Mouse (Mus musculus): ENCODE measurements around the gene Atxn1. TPM values are rescaled to one million over a fixed set of nuclear protein-coding genes. Genes with fewer than 3 reads are reported as not detected.
A peak's percentile ranks its signal among the peaks of the same experiment; 100 is the strongest.

Atxn1 gene
- polyA plus RNA-seq, 1 experiment from 2014 or later: 10.4 TPM

GRCm38 (mm10) chr13:45807593-45808043 is 157.2 kb downstream of the Atxn1 start:
- ATAC-seq: peak; percentile 41; the same call in 1 of the 2 replicates
- Histone ChIP-seq H3K27me3 (ENCODE audit: control insufficient read depth, insufficient read depth, low read depth, low read length) (no peaks in the 10 kb centered on the region), H3K4me2 (ENCODE audit: low read length) (peak overlapping the region; percentile 54), H3K4me3 (ENCODE audit: low read depth, low read length) (peak overlapping the region; percentile 20), H3K36me3 (ENCODE audit: control insufficient read depth, insufficient read depth, low read length) (no peaks in the 10 kb centered on the region), H3K9me3 (replicated peaks; ENCODE audit: control insufficient read depth, low read length, poor library complexity, severe bottlenecking) (no peaks in the 10 kb centered on the region), H3K27ac (ENCODE audit: low read length) (peak overlapping the region; percentile 55), H3K4me1 (ENCODE audit: control insufficient read depth, insufficient read depth, low read length) (peaks cover 26% of the 10 kb centered on the region), H3K9ac (ENCODE audit: low read depth, low read length) (no peak overlapping the region)
- WGBS: 18% methylated on average over 18 of the region's 18 CpGs

- Histone ChIP-seq H3K36me3 (ENCODE audit: control insufficient read depth, insufficient read depth, low read length) (no peaks in the 10 kb centered on the region), H3K27ac (ENCODE audit: low read length) (peak overlapping the region; percentile 55; the same call in 1 of the 2 replicates), H3K9ac (ENCODE audit: low read depth, low read length) (no peak overlapping the region), H3K4me2 (ENCODE audit: low read length) (peak overlapping the region; percentile 54), H3K4me3 (ENCODE audit: low read depth, low read length) (peak overlapping the region; percentile 20; the same call in 1 of the 2 replicates), H3K4me1 (ENCODE audit: control insufficient read depth, insufficient read depth, low read length) (peaks cover 26% of the 10 kb centered on the region), H3K9me3 (replicated peaks; ENCODE audit: control insufficient read depth, low read length, poor library complexity, severe bottlenecking) (no peaks in the 10 kb centered on the region), H3K27me3 (ENCODE audit: control insufficient read depth, insufficient read depth, low read depth, low read length) (no peaks in the 10 kb centered on the region)
- ATAC-seq: no peak
- 26% methylated on average over 18 of the region's 18 CpGs for WGBS
These were observed 157.9 kb downstream of the Atxn1 start for GRCm38 (mm10) chr13:45806600-45807525.

GRCm38 (mm10) chr13:45805915-45806599 is 158.8 kb downstream of the Atxn1 start:
- H3K27me3 ChIP-seq (ENCODE audit: control insufficient read depth, insufficient read depth, low read depth, low read length): no peaks in the 10 kb centered on the region
- no peak overlapping the region for H3K9ac ChIP-seq (ENCODE audit: low read depth, low read length)
- WGBS: 10% methylated on average over 9 of the region's 9 CpGs
- no peaks in the 10 kb centered on the region for H3K9me3 ChIP-seq (replicated peaks; ENCODE audit: control insufficient read depth, low read length, poor library complexity, severe bottlenecking)
- H3K4me3 ChIP-seq (ENCODE audit: low read depth, low read length): no peak overlapping the region
- ATAC-seq: no peak
- H3K27ac ChIP-seq (ENCODE audit: low read length): no peak overlapping the region
- H3K36me3 ChIP-seq (ENCODE audit: control insufficient read depth, insufficient read depth, low read length): no peaks in the 10 kb centered on the region
- H3K4me2 ChIP-seq (ENCODE audit: low read length): no peak overlapping the region
- H3K4me1 ChIP-seq (ENCODE audit: control insufficient read depth, insufficient read depth, low read length): peaks cover 26% of the 10 kb centered on the region

GRCm38 (mm10) chr13:45802620-45803410 is 162.0 kb downstream of the Atxn1 start:
- no peak overlapping the region for H3K27ac ChIP-seq (ENCODE audit: low read length)
- WGBS: 95% methylated on average over 15 of the region's 15 CpGs
- H3K4me1 ChIP-seq (ENCODE audit: control insufficient read depth, insufficient read depth, low read length): peaks cover 14% of the 10 kb centered on the region
- no peaks in the 10 kb centered on the region for H3K9me3 ChIP-seq (replicated peaks; ENCODE audit: control insufficient read depth, low read length, poor library complexity, severe bottlenecking)
- no peak overlapping the region for H3K4me2 ChIP-seq (ENCODE audit: low read length)
- no peak overlapping the region for H3K4me3 ChIP-seq (ENCODE audit: low read depth, low read length)
- ATAC-seq: no peak
- H3K9ac ChIP-seq (ENCODE audit: low read depth, low read length): no peak overlapping the region
- no peaks in the 10 kb centered on the region for H3K27me3 ChIP-seq (ENCODE audit: control insufficient read depth, insufficient read depth, low read depth, low read length)
- no peaks in the 10 kb centered on the region for H3K36me3 ChIP-seq (ENCODE audit: control insufficient read depth, insufficient read depth, low read length)

GRCm38 (mm10) chr13:45798248-45798647 is 166.6 kb downstream of the Atxn1 start:
- Histone ChIP-seq H3K4me1 (ENCODE audit: control insufficient read depth, insufficient read depth, low read length) (no peaks in the 10 kb centered on the region), H3K27ac (ENCODE audit: low read length) (no peak overlapping the region), H3K9me3 (replicated peaks; ENCODE audit: control insufficient read depth, low read length, poor library complexity, severe bottlenecking) (no peaks in the 10 kb centered on the region), H3K9ac (ENCODE audit: low read depth, low read length) (no peak overlapping the region), H3K4me3 (ENCODE audit: low read depth, low read length) (no peak overlapping the region), H3K27me3 (ENCODE audit: control insufficient read depth, insufficient read depth, low read depth, low read length) (no peaks in the 10 kb centered on the region), H3K36me3 (ENCODE audit: control insufficient read depth, insufficient read depth, low read length) (no peaks in the 10 kb centered on the region), H3K4me2 (ENCODE audit: low read length) (no peak overlapping the region)
- ATAC-seq: no peak
- WGBS: 89% methylated on average over 4 of the region's 4 CpGs

- Histone ChIP-seq H3K36me3 (ENCODE audit: control insufficient read depth, insufficient read depth, low read length) (no peaks in the 10 kb centered on the region), H3K4me1 (ENCODE audit: control insufficient read depth, insufficient read depth, low read length) (no peaks in the 10 kb centered on the region), H3K27me3 (ENCODE audit: control insufficient read depth, insufficient read depth, low read depth, low read length) (no peaks in the 10 kb centered on the region), H3K9me3 (replicated peaks; ENCODE audit: control insufficient read depth, low read length, poor library complexity, severe bottlenecking) (no peaks in the 10 kb centered on the region), H3K27ac (ENCODE audit: low read length) (no peak overlapping the region), H3K4me2 (ENCODE audit: low read length) (no peak overlapping the region), H3K4me3 (ENCODE audit: low read depth, low read length) (no peak overlapping the region), H3K9ac (ENCODE audit: low read depth, low read length) (no peak overlapping the region)
- 89% methylated on average over 6 of the region's 6 CpGs for WGBS
- no peak for ATAC-seq
These were observed 167.1 kb downstream of the Atxn1 start for GRCm38 (mm10) chr13:45797696-45798095.

GRCm38 (mm10) chr13:45796286-45796685 is 168.5 kb downstream of the Atxn1 start:
- H3K4me3 ChIP-seq (ENCODE audit: low read depth, low read length): no peak overlapping the region
- no peaks in the 10 kb centered on the region for H3K27me3 ChIP-seq (ENCODE audit: control insufficient read depth, insufficient read depth, low read depth, low read length)
- no peaks in the 10 kb centered on the region for H3K9me3 ChIP-seq (replicated peaks; ENCODE audit: control insufficient read depth, low read length, poor library complexity, severe bottlenecking)
- no peak for ATAC-seq
- no peak overlapping the region for H3K4me2 ChIP-seq (ENCODE audit: low read length)
- no peak overlapping the region for H3K27ac ChIP-seq (ENCODE audit: low read length)
- H3K4me1 ChIP-seq (ENCODE audit: control insufficient read depth, insufficient read depth, low read length): no peaks in the 10 kb centered on the region
- 79% methylated on average over 6 of the region's 6 CpGs for WGBS
- H3K9ac ChIP-seq (ENCODE audit: low read depth, low read length): no peak overlapping the region
- H3K36me3 ChIP-seq (ENCODE audit: control insufficient read depth, insufficient read depth, low read length): no peaks in the 10 kb centered on the region

- 80% methylated on average over 3 of the region's 3 CpGs for WGBS
These were observed 171.0 kb downstream of the Atxn1 start for GRCm38 (mm10) chr13:45793796-45794195.

More at GRCm38 (mm10) chr13:45793796-45794195, 171.0 kb downstream of the Atxn1 start:
- H3K36me3 ChIP-seq (ENCODE audit: control insufficient read depth, insufficient read depth, low read length): 0 out of 2 replicates have a peak, but pooled peaks cover 3% of the 10 kb centered on the region
- H3K4me1 ChIP-seq (ENCODE audit: control insufficient read depth, insufficient read depth, low read length): no peaks in the 10 kb centered on the region
- no peak for ATAC-seq
- no peak overlapping the region for H3K4me3 ChIP-seq (ENCODE audit: low read depth, low read length)
- no peak overlapping the region for H3K27ac ChIP-seq (ENCODE audit: low read length)
- H3K27me3 ChIP-seq (ENCODE audit: control insufficient read depth, insufficient read depth, low read depth, low read length): no peaks in the 10 kb centered on the region
- H3K9me3 ChIP-seq (replicated peaks; ENCODE audit: control insufficient read depth, low read length, poor library complexity, severe bottlenecking): no peaks in the 10 kb centered on the region
- H3K9ac ChIP-seq (ENCODE audit: low read depth, low read length): no peak overlapping the region
- no peak overlapping the region for H3K4me2 ChIP-seq (ENCODE audit: low read length)
